Mouse (Mus musculus): ENCODE measurements around the gene Ppfia2.

The Ppfia2 gene

DNA sequence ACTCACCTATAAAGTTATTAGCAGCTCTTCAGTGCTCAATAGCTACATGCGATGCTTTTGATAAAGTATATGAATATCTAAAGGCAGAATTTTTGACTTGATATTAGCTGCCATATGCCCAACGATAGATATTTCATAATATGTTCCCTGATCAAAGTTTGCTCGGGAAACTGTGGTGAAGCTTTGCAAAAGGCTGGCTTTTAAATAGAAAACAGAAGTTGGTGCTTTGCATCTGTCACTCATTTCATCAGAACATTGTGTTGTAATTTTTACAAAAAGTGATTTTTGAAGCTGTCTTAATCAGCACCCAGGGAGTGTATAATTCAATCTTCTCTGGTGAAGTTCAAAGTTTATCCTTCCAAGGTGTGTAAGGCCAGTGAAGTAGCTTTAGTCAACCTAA lies 195.1 kb downstream of the Ppfia2 start:
- DNase-seq (ENCODE audit: low spot score in 2 of 2): no peak

DNA sequence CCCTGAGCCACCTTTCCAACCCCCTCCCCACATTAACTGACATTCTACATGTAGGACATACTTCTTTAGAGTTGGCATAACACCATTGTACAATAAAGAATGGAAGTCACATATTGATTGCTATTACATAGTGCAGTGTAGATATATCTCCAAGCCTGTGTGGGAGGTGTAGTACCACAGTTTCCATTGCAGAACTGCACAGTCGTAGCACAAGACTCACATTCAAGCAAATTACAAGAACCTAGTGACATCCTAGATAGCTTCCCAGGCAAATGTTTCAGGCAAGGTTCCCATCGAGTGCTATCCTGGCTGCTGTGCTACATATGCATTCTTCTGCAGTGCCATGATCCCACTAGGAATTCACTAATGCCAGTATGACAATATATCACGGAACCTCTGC lies 200.0 kb downstream of the Ppfia2 start:
- DNase-seq (ENCODE audit: low spot score in 2 of 2): no peak

DNA sequence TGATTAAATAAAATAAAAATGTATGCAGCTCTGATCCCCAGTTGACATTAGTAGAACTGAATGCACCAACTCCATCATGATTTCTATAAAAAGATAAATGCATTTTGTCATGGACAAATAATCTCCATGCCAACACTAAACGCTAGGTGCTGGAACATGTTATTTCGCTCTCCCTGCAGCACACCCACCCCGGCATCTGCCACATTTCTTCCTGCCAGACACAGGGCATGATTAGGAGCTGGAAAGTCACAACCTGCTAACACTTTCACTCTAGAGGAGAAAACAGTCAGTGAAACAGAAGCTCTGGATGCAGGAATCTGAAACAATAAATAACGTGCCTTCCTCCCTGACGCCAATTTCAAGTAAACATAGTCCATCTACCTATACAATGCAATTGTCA lies 211.3 kb downstream of the Ppfia2 start:
- DNase-seq (ENCODE audit: low spot score in 2 of 2): no peak

DNA sequence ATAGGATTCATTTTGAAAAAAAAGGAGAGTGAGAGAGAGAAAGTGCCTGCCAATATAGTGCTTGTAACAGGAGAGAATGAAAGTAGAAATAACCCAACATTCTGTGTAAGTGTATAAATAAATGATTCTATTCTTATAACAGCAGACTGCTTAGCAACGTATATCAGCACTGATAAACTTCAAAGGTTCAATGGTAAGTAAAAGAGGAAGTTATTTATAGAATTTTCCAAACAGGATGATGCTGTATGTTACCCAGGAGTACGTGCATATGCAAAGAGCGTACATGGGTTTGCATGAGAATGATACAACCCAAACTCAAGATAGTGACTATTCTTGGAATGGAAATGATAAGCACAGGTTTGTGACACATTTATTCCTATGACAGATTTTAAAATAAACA lies 215.4 kb downstream of the Ppfia2 start:
- no peak for DNase-seq (ENCODE audit: low spot score in 2 of 2)

DNA sequence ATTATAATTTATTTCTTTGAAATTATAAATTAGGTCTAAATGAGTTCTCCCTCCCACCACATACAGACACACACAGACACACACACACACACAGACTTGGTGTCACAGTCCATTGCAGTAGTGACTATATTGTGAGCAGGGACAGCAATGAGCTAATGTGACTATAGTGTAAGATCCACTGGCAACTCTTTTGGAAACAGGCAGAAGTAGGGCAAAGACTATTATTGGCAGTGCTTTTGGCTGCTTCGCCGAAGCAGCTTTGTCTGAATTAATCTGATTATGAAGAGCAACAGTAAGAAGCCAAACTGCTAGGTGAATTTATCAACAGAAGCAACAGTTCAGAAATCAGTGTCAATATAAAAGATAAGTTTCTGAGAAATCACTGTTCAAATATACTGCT lies 249.8 kb downstream of the Ppfia2 start:
- no peak for DNase-seq (ENCODE audit: low spot score in 2 of 2)

DNA sequence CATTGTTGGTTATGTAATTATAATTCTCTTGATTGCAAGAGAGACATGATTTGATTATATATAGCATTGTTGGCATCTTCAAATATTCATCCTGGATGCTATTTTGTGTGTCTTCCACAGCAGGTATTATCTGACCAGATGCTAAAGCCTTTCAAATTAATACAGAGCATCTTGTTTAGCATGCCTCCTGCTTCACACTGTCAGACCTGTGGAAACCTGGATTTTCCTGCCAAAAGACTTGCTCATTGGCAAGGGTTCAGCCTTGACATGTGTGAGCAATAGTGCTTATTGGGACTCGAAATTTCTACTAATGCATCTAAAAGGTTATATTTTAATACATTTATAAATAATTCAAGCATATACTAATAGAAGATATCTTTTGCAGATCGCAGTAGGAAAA lies 262.1 kb downstream of the Ppfia2 start:
- no peak for DNase-seq (ENCODE audit: low spot score in 2 of 2)

DNA sequence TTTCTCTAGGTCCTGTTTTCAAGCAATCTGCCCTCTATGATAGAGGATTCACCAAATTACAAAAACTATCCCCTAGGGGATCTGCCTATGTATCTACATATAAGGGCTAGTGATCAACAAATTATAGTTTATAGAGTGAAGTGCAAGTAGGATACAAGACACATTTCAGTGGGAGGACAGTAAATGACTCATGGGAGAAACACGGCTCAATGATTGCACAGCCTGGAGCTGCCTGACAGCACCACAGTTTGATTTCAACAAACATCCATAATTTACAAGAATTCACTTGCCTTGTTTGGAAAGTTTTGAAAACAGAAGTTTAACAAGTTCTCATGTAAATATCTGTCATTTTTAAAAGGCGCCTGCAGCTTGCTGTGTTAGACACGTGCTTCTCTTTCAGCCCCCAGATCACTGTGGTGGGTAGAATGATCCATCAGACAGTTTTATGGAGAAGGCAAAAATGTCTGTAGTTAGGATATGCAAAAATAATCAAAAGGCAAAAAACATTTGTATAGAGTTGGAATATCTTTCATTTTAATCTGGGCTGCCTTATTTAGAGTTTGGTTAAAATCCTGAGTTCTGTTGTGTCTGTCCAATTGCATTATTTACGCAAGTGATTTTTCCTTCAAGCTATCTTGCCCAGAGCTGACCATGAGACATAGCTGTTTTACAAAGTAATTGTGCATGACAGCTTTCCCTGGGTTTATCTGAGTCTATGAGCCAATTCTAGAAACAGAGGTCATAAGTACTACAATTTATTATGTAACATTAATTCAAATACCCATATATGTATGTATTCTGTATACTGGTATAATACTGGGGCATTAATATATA lies 266.3 kb downstream of the Ppfia2 start:
- no peak for DNase-seq (ENCODE audit: low spot score in 2 of 2)

DNA sequence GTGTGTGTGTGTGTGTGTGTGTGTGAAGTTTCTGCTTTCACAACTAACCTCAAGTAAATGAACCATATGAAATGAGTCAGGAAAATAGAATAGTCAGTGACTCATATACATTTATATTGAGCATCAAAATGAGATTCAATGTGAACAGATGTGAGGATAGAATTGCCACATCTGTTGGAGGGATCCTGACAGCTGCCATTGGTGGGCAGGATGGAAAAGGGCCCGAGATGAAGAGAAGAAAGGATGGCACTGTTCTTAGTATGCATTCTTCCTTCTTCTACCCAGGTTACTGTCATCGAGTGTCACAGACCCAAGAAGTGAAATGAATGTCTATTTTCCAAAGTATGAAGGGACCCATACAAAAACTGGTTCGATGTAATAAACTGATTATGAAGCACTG lies 268.1 kb downstream of the Ppfia2 start:
- DNase-seq (ENCODE audit: low spot score in 2 of 2): no peak

DNA sequence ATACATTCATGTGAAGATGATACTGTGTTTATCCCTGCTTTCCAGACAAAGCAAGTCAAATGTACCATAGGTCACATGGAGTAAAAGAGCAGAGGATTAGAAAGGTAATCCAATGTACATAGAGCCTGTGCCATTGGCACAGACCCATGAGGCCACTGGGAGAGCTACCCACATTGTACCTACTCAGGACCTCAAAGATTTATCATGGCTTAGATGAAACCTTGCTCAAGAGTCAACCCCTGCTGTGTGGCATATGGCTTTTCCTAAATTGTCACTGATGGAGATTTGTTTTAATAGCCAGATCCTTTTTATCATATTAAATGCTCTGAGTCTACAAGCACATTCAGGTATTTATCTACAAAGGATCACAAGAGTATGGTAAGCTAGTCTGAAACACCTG lies 274.8 kb downstream of the Ppfia2 start:
- no peak for DNase-seq (ENCODE audit: low spot score in 2 of 2)

DNA sequence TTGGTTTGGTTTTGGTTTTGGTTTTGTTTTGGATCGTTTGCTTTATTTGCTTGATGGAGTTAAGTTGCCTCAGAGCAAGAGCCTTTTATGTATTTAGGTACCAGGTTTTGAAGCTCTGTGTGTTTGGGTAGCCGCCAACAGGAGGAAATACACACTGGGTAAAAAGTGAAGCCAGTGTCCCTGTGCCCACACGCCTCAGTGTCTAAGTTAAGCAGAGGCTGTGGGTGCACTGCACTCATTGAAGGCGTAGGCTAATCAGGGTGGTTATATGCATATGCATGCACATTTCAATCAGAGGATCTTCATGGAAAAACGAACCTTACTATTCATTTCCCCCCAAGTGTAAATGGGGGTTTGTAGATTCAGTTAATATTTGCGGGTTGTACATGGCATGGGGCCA lies 290.9 kb downstream of the Ppfia2 start:
- no peak for DNase-seq (ENCODE audit: low spot score in 2 of 2)

DNA sequence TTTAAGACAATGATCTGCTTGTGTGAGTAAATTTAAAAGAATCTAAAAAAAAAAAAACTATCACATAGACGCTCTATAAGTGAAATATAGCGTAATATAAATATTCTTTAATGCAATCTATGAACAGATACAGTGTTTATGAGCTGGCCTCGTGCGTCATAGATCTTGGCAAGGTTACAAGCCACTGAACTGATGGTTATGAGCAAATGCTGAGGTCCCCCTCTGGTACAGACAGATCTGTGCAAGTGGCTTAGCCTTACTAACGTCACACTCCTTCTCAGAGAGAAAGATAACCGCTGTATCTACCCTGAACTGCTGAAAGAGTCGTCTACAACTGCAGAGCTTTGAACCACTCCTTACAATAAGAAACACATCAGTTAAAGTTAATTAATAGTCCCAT lies 293.6 kb downstream of the Ppfia2 start:
- no peak for DNase-seq (ENCODE audit: low spot score in 2 of 2)

DNA sequence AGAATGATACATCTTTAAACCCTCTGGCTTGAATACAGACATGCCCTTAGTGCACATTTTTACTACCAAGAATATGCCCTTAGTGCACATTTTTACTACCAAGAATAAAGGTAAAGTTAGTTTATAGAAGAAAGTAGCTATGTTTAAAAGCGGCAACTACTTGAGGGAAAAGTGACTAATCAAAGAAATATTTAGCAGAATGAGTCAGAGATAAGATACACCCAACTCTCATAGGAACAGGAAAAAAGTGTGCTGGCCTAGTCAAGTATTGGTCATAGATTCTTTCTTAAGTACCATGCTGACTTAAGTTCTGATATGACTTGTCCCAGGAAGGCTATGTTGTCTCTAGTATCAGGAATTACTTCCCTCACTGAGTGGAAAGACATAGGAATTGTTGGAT lies 305.4 kb downstream of the Ppfia2 start:
- no peak for DNase-seq (ENCODE audit: low spot score in 2 of 2)

DNA sequence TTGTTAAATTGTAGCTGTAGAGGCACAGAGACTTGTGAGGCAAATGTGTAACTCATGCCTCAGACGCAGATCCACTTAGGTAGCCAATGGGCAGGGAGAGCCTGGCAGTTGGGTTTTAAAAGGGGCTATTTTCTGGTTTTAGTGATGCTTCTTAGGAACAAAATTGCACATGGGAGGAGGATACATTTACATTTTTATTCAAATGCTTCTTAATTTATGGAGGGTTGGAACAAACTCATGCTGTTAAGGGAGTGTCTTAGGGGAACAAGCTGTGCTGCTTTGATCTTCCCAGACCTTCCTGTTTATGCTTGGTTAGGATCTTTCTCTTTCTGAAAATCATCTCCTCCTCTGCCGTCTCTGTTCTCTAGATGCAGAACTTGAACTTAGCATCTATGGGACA lies 345.3 kb downstream of the Ppfia2 start:
- DNase-seq (ENCODE audit: low spot score in 2 of 2): no peak

DNA sequence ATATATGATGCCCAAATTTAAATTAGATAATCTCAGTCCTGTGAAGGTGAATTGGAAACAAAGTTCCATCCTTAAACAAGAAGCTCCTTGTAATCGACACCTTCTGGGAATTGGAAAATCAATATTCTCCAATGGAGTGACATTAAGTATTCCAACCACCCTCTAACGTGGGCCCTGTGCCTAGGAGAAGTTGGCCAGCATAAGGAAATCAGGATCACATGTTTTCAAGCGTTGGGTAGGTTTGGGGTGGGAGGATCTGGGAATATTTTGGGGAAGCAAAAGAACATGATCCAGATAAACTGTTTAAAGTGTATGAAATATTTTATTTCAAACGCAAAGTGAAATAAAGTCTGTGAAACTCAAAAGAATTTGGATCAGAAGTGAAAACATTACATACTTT lies 348.2 kb downstream of the Ppfia2 start:
- no peak for DNase-seq (ENCODE audit: low spot score in 2 of 2)

DNA sequence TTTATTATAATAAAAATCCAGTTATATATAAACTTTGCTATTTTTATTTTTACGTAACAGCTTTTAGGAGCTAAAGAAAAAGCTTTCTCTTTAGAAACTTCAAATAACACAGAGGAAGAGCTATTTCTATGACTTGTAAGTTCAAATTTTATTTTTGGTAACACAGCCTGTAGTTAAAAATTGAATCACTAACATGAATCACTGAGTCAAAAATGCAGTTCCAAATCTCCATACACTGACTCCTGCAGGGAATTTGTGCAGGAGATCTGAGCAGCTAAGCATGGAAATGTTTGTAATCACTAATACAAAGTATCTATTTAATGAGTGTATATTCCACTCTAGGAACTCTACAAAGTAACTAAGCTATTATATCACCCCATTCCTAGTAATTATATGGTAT lies 354.1 kb downstream of the Ppfia2 start:
- DNase-seq (ENCODE audit: low spot score in 2 of 2): no peak

DNA sequence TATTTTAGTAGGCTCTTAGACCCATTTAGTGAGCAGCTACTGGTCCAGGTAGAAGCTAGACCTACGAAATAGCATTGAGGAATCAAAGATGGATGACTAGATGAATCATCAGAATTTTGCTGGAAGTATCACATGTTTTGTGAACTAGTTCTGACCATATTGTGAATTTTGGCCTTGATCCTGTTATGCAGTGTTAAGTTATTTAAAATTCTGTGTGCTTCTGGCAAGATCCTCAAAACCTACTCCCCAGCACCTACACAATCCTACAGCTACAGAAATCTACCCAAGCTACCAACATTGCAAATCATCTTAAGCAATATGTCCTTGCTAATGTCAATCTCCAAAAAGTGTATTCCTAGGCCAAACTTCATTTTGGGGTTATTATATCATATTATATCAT lies 368.3 kb downstream of the Ppfia2 start:
- no peak for DNase-seq (ENCODE audit: low spot score in 2 of 2)

DNA sequence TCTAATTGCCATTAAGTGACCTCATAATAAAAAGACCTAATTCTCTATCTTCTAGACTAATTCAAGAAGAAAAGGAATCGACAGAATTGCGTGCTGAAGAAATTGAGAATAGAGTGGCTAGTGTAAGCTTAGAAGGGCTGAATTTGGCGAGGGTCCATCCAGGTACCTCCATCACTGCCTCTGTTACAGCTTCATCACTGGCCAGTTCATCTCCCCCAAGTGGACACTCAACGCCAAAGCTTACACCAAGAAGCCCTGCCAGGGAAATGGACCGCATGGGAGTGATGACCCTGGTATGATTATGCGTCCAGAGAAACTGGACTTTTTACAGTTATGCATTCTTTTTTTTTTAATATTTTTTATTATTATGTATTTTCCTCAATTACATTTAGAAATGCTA lies 388.0 kb downstream of the Ppfia2 start:
- no peak for DNase-seq (ENCODE audit: low spot score in 2 of 2)

DNA sequence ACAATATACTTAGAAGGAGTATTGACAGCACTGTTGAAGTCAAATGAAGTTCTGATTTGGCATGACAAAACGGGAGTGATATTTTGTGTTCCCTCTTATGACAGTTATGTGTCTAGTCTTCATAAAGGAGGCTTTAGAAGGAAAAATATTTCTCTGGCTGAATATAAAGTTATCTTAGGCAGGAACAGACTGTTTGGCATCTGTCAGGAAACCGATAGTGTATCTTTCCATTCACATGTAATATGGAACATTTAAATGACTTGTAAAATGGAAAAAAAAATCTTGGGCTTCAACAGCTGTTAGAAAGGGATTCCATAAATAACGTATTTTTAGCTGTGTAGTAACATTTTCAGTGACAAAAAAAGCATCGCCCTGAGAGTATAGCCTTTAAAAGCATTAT lies 400.1 kb downstream of the Ppfia2 start:
- DNase-seq (ENCODE audit: low spot score in 2 of 2): no peak

DNA sequence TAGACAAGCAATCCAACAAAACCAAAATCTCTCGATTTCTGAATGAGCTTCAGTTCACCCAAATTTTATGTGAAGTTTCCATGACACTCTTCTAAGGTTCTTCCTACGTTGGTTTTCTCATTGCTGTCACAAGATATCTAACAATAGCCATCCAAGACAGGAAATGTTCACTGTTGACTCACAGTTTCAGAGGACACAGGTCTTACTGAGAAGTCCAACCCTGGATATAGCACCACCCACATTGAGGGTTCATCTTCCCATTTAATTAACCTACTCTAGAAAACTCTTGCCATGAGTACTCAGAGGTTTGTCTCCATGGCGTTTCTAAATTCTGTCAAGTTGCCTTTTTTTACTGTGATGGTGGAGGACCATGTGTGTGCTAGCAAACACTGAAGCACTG lies 401.7 kb downstream of the Ppfia2 start:
- no peak for DNase-seq (ENCODE audit: low spot score in 2 of 2)

DNA sequence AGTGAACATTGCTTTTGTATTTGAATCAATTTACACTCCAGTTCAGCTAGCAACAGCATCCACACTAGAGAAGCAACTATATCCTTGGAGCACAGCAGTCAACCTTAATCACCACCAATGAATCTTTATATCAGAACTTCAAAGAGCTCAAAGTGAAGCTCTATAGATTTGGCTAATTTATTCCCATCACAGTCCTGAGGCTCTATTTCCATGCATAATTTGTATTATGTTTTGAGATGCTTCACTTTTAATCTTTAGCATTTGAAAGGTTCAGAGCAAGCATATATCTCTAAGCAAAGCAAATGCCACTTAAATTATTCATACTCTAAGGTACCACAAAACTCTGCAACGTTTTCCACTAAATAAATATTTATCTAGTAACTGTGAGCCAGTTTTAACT lies 402.6 kb downstream of the Ppfia2 start:
- DNase-seq (ENCODE audit: low spot score in 2 of 2): no peak

DNA sequence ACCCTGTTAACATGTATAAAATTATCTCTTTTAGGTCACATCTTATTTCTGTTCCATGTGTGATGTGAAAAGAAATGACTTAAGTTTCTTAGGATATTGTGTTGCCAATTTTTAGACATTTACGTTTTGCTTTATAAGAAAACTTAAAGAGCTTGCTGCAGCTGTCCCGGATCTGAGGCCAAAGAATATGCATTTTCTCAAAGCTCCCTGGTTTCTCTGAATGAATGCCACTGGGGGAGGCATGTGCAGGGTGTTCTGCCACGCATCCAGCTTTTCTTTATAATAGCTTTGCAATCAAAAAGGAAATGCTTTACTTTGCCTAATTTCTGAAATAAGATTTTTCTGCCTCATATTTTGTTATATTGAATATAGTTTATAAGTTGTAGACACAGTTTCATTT lies 411.2 kb downstream of the Ppfia2 start:
- DNase-seq (ENCODE audit: low spot score in 2 of 2): no peak

DNA sequence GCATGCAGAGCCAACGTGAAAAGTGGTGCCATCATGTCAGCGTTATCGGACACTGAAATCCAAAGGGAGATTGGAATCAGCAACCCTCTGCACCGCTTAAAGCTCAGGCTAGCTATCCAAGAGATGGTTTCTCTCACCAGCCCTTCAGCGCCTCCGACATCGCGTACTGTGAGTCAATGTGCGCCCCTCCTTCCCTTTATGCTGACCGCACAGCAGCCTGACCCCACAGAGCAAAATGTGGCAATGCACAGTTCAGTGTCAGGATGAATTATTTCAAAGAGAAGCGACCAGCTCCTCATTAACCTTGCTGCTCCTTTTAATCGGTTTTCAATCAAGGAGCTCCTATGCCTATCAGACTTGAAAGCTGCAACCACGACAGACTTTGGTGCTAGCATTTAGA lies 426.2 kb downstream of the Ppfia2 start:
- no peak for DNase-seq (ENCODE audit: low spot score in 2 of 2)

DNA sequence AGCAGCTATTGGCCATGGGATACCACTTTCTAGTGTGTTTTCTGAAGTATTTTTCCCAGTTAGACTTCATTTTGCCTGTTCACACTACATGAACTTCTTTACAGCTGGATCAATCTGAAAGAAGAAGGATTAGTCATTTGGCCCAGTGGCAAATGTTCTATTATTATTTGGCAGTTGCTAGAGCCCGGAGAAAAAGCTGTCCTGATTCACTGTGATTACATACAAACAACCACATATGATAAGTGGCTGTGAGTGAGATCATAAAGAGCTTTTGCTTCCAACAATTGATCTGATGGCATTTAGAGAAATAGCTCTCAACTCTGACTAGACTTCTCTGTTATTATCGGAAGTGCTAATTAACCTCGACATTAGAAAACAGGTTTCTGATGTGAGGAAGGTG lies 440.0 kb downstream of the Ppfia2 start:
- DNase-seq (ENCODE audit: low spot score in 2 of 2): no peak

DNA sequence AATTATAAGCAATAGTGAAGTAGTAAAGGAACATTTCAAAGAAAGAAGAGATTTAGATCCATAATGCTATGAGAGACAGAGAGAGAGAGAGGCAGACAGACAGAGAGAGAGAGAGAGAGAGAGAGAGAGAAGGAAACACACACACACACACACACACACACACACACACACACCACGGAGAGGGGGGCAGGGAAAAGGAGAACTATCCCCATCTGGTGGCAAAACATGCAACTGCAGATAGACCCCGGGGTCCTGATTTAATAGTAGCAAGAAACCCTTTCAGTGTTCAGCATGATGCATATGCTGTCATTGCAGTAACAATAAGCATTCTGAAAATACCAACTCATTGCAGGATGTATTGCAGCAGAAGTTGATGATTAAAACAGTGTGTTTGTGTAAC lies 442.9 kb downstream of the Ppfia2 start:
- no peak for DNase-seq (ENCODE audit: low spot score in 2 of 2)
